23 mouse cellular contexts compared by ENCODE assay signal in genomic region chr9:58801441-58801840, GRCm38 (mm10). TPM values are rescaled to one million over a fixed set of nuclear protein-coding genes. Genes with fewer than 3 reads are reported as not detected.
DNase-seq lines count a peak whose midpoint lies in the region.
"Had no signal": no experiment of that assay in that cellular context is flagged by ENCODE, and none has a peak within 500 bp of the region (broad histone marks: within the 10 kb centered on the region; RNA-seq: fewer than 3 reads in every experiment).

No protein-coding gene starts in this region.

- no peaks in the 10 kb centered on the region for H3K36me3 ChIP-seq in heart, embryonic 10.5 days
- H3K36me3 ChIP-seq in limb, embryonic 10.5 days, result no peaks in the 10 kb centered on the region
- H3K36me3 ChIP-seq: G1E had no signal

- intact Hi-C loops in heart, postnatal 36 days (cut with DNase I), result no loop called here

- H3K4me3 ChIP-seq in heart, embryonic 10.5 days, result no peak overlapping the region
- H3K4me3 ChIP-seq in limb, embryonic 10.5 days, result no peak overlapping the region

- WGBS in heart, embryonic 10.5 days, result 60% methylated on average over 2 of the region's 2 CpGs
- 74% methylated on average over 2 of the region's 2 CpGs for whole genome bisulfite sequencing in limb, embryonic 10.5 days

- H3K9me3 ChIP-seq in heart, embryonic 10.5 days, result no peaks in the 10 kb centered on the region
- H3K9me3 ChIP-seq in limb, embryonic 10.5 days (replicated peaks), result no peaks in the 10 kb centered on the region
- H3K9me3 ChIP-seq: G1E had no signal

- H3K27ac ChIP-seq in heart, embryonic 10.5 days, result peak overlapping the region; percentile 71
- H3K27ac ChIP-seq in limb, embryonic 10.5 days, result 0 out of 2 replicates have a peak overlapping the region, but pooled peaks have one; percentile 42

- peaks cover 72% of the 10 kb centered on the region for H3K4me1 ChIP-seq in heart, embryonic 10.5 days
- H3K4me1 ChIP-seq in limb, embryonic 10.5 days, result peaks cover 34% of the 10 kb centered on the region

- H3K27me3 ChIP-seq in heart, embryonic 10.5 days (ENCODE audit: insufficient read depth, poor library complexity, severe bottlenecking), result peaks cover 28% of the 10 kb centered on the region
- H3K27me3 ChIP-seq in limb, embryonic 10.5 days (ENCODE audit: low read depth, poor library complexity, severe bottlenecking), result 0 out of 2 replicates have a peak, but pooled peaks cover 3% of the 10 kb centered on the region
- H3K27me3 ChIP-seq: CH12.LX had no signal

- DNase-seq in heart, embryonic 10.5 days (ENCODE audit: low spot score), result no peak
- no peak for DNase-seq in heart, postnatal 36 days
- peak; percentile 85 for DNase-seq in fat pad, adult 2 months (ENCODE audit: extremely low read depth, low read depth, low spot score)
- peak; percentile 84 for DNase-seq in gonadal fat pad, adult 2 months (ENCODE audit: low read depth)
- DNase-seq in limb, embryonic 10.5 days (ENCODE audit: low spot score), result no peak
- no peak for DNase-seq in testis, postnatal 14 days (ENCODE audit: low spot score)
- no peak for DNase-seq in urinary bladder, adult 18-20 months (ENCODE audit: low spot score in 2 of 2)
- DNase-seq in left cerebral cortex, adult 9 months (ENCODE audit: low spot score in 2 of 2), result no peak
- DNase-seq: adrenal gland, adult 2 months; adrenal gland, adult 8-10 months; adrenal gland, postnatal 10 days; adrenal gland, postnatal 14 days; adrenal gland, postnatal 25 days; adrenal gland, postnatal 36 days; B cell, adult 2 months; cerebellum, adult 11 months; cerebellum, adult 11-12 months had no signal

RNA-seq across cellular contexts. Expression of gene Hcn4, which starts 21.8 kb away (rescaled TPM):
- 3.0 and 3.8 TPM in 2 replicates for polyA plus RNA-seq in heart, embryonic 10.5 days (2016; fragmentation: Nextera tagmentation; extraction: Ambion mirVana)
- total RNA-seq in heart, postnatal 36 days (2021), result 1 to 10 TPM; 6.2 to 7.2 TPM
- 2.1 and 4.2 TPM in 2 replicates for polyA plus RNA-seq in gonadal fat pad, adult 2 months (2012; rRNA removed)
- 0.19 and 0.33 TPM in 2 replicates for polyA plus RNA-seq in limb, embryonic 10.5 days (2016; fragmentation: Nextera tagmentation; extraction: Ambion mirVana)
- total RNA-seq: CH12.LX, MEL had no signal
- polyA plus RNA-seq: activated CD4-positive, CD25-positive, alpha-beta regulatory T cell, adult 4 months; C2C12; CD4-positive, CD25-positive, alpha-beta regulatory T cell, adult 4 months; G1E had no signal

RNA-seq across cellular contexts. Expression of gene Rec114, which starts 57.7 kb away (rescaled TPM):
- polyA plus RNA-seq in heart, embryonic 10.5 days (2016; fragmentation: Nextera tagmentation; extraction: Ambion mirVana), result 11.6 and 16.5 TPM in 2 replicates
- total RNA-seq in heart, postnatal 36 days (2021), result 1 to 10 TPM; 1.7 to 3.3 TPM
- polyA plus RNA-seq in gonadal fat pad, adult 2 months (2012; rRNA removed), result 1.1 and 2.0 TPM in 2 replicates
- polyA plus RNA-seq in limb, embryonic 10.5 days (2016; fragmentation: Nextera tagmentation; extraction: Ambion mirVana), result 1.4 and 1.7 TPM in 2 replicates
- total RNA-seq: adrenal gland, postnatal 25 days; CH12.LX had no signal
- polyA plus RNA-seq: activated CD4-positive, CD25-positive, alpha-beta regulatory T cell, adult 4 months; G1E had no signal

Comparison
In these comparisons a context has a peak if more than half of its experiments do, and no peak if none do; other contexts are left out.
1. DNase-seq: peak in fat pad, adult 2 months (single experiment) and gonadal fat pad, adult 2 months (single experiment); none in heart, embryonic 10.5 days (single experiment), heart, postnatal 36 days (0 of 2), limb, embryonic 10.5 days (single experiment), testis, postnatal 14 days (single experiment), urinary bladder, adult 18-20 months (0 of 2) and left cerebral cortex, adult 9 months (0 of 2).